Mouse (Mus musculus) cerebellum, postnatal 14 days (tissue): ENCODE results near the gene Txnrd1.

Experiments
- DNase-seq, 2 experiments: peaks; one replicate each; pipeline ENCODE4 v3.0.0; 2021; ENCODE audit warnings: mixed read lengths in 2 of 2

Txnrd1 gene

DNA sequence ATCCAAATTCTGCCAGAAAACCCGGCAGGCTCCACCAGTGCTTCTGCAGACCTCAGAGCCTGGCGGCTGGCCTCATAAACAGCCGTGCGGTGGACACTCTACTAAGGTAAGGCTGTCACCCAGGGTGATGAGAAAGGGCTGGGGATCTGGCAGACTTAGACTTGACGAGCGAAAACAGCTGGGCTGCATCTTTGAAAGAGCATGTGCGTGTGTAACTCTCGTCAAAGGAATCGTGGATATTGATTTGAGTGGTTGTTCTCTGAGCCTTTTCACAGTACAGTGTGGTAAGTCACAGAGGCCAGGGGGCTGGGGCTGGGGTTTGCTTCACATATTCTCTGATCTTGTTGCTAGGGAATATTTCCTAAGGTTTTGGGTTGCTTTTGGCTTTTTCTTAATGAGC, at the start of gene Txnrd1:
Txnrd1 (plus strand) TSS at position 26 of the 400 bp plus-strand sequence.
- no peak for DNase-seq

DNA sequence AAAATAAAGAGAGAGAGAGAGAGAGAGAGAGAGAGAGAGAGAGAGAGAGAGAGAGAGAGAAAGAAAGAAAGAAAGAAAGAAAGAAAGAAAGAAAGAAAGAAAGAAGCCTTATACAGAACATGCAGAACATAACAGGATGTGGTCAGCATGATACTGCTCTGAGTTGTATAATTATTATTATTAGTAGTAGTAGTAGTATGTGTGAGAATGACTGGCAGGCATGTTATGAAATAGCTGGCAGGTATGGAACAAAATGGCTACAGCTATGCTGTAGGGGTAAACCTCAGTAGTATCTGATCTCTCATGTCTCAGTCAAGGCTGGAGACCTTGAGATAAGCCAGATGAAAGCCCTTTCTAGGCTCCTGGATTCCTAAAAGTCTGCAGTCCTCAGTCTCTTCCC, 44.6 kb upstream of the Txnrd1 start:
- DNase-seq, result no peak

DNA sequence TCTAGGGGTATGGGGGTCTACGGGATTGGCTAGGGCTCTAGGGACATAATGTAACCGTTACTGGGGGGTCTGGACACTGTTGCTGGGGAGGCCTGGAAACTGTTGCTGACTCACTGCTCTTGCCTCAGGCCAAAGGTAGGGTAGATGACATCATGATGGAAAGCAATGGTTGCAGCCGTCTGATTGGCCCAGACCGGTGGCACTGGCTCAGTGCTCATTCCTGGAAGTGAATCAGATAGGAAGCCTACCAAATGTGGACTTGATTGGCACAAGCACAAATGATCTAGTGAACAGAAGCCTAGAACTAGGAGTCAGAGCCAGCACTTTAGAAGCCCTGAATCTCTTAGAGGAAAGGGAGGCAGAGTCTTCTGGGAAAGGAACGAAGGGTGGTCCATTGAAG, 43.2 kb upstream of the Txnrd1 start:
- no peak for DNase-seq

- DNase-seq, result no peak
These were observed 42.0 kb upstream of the Txnrd1 start for GRCm38 (mm10) chr10:82791713-82792112.

- no peak for DNase-seq
These were observed 41.4 kb upstream of the Txnrd1 start for GRCm38 (mm10) chr10:82792311-82792710.

GRCm38 (mm10) chr10:82795071-82795731, 38.5 kb upstream of the Txnrd1 start:
- peak; percentile 82 for DNase-seq

DNA sequence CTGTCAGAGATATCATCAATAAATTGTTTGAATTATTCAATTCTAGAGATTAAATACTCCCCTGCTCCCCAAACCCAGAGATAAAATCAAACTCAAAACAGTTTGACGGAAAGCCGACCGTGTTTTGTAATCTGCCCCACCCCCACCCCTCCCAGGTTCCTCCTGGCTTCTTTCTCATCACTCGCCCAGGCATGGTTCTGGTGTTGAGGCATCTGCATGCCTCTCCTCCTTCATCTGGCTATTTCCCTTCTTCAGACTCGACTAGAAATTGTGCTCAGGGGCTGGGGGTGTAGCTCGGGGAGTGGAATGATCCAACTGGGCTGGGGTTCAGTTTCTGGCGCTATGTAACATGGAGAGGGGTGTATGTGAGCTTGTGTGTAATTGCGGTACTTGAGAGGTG, 38.0 kb upstream of the Txnrd1 start:
- DNase-seq, result peak in 1 of 2 experiments; percentile 35

GRCm38 (mm10) chr10:82796471-82797118, 37.2 kb upstream of the Txnrd1 start:
- no peak for DNase-seq

DNA sequence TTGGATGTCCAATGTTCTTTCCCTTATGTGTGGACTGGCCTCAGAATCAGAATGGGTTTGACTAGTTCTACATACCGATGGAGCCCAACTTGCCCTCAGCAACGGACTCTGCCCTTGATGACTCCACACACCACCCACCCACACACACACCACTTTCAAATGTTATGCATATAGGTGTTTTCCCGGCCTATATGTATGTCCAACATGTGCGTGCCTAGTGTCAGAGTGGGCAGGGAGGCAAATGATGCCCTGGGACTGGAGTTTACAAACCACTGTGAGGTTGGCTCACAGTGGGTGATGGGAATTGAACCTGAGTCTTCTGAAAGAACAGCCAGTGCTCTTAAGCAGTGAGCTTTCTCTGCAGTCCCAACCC, 36.6 kb upstream of the Txnrd1 start:
- DNase-seq, result no peak

DNA sequence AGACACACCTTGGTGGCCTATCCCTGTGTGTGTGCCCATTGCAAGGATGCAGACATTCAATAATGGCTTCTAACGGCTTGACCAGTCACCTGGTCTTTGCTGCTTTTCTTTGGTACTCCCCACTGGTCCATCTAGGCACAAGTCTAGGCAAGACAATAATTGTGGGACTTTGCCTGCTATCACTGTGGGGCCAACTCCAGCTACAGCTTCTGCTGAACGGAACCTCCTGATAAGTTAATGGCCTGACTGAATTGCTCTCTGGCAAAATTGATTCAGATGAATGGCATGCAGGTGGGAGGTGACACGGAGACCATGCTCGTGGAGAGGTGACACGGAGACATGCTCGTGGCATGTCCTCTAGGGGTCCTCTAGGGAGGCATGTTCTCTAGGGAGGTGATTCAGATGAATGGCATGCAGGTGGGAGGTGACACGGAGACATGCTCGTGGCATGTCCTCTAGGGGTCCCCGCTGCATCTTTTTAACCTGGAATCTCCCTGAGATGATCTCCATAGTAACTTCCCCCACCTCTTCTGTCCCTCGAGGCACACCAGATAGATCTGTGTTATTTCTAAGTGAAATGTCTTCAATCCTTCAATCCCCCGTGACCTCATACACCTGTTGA, 35.3 kb upstream of the Txnrd1 start:
- DNase-seq, result no peak

DNA sequence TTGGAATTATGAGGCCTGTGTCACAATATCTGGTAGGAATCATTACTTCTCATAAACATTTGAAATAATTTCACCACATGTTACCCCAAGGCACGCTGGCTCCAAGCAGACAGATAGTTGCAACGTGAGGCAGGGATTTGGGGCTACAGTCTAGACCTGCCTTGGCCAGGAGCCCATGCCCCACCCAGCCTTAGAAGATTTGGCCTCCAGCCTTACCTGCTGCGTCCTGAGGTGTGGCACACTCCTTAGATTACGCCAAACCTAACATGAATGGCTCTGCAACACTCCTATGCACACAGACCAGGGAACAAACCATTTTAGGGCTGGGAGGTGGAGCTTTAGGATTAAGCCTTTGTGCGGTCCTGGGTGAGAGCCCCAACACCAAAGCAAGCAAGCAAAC, 33.7 kb upstream of the Txnrd1 start:
- no peak for DNase-seq

- no peak for DNase-seq
These were observed 29.4 kb upstream of the Txnrd1 start for GRCm38 (mm10) chr10:82804396-82804795.

DNA sequence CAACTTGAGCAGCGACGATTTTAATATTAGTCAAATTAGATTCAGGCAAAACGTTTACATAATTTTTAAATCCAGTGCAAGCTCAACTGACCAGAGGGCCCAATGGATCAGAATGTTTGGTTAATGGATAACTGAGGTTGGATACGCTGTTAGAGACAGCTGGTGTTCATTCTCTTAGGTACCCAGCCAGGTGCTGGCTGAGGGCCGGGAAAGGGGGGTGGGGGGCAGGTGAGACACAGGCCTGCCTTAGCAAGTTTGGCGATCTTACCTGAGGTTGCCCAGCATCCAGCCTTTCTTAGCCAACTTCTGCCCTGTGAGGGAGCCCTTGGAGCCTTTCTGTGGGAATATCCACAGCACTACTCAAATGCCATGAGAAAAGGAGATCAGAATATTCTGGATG, 28.6 kb upstream of the Txnrd1 start:
- no peak for DNase-seq

GRCm38 (mm10) chr10:82806414-82806813, 27.3 kb upstream of the Txnrd1 start:
- no peak for DNase-seq

GRCm38 (mm10) chr10:82807238-82807637, 26.5 kb upstream of the Txnrd1 start:
- DNase-seq, result peak; percentile 14 to 16

- no peak for DNase-seq
These were observed 25.6 kb upstream of the Txnrd1 start for GRCm38 (mm10) chr10:82808155-82808554.

- no peak for DNase-seq
These were observed 24.9 kb upstream of the Txnrd1 start for GRCm38 (mm10) chr10:82808891-82809290.

DNA sequence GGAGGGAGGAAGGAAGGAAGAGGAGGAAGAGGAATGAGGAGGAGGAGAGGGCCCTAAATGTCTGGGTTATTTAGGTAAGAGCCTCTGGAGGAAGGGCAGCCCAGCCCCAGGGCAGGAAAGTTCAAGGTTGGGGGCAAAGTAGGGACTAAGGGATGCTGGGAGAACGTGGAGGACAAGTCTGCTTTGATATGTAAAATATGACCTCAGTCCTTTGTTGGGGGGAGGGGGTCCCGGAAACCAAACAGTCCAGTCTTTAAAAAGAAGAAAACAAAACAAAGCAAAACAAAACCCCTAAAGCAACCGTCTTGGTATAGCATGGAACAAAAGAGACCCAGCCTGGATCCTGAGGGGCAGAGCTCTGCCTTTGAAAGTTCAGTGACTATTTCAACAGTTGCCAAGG, 24.4 kb upstream of the Txnrd1 start:
- no peak for DNase-seq

DNA sequence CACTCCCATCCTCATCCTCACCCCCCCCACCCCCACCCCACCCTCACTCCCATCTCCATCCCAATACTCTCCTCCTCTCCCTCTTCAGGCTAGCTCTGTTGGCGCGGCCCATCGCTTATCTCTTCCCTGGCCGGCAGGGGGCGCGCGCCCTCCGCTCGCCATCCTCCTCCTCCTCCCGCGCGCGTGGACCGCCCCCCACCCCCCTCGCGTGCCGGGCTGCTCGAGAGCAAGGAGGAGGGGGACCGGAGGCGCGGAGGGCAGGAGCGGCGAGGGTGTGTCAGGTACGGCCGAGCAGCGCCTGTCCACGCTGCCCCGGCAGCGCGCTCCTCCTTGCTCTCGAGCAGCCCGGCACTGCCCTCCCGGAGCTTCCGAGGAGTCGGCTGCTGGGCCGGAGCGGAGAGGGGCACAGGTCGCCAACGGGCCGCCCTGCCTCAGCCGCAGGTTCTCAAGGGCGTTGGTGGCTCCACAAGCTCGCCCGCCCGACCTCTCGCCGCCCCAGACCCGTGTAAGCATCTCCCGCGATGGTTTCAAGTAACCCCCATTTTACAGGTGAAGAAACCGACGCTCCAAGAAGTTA, 21.8 kb upstream of the Txnrd1 start:
- peak; percentile 89 to 91 for DNase-seq

DNA sequence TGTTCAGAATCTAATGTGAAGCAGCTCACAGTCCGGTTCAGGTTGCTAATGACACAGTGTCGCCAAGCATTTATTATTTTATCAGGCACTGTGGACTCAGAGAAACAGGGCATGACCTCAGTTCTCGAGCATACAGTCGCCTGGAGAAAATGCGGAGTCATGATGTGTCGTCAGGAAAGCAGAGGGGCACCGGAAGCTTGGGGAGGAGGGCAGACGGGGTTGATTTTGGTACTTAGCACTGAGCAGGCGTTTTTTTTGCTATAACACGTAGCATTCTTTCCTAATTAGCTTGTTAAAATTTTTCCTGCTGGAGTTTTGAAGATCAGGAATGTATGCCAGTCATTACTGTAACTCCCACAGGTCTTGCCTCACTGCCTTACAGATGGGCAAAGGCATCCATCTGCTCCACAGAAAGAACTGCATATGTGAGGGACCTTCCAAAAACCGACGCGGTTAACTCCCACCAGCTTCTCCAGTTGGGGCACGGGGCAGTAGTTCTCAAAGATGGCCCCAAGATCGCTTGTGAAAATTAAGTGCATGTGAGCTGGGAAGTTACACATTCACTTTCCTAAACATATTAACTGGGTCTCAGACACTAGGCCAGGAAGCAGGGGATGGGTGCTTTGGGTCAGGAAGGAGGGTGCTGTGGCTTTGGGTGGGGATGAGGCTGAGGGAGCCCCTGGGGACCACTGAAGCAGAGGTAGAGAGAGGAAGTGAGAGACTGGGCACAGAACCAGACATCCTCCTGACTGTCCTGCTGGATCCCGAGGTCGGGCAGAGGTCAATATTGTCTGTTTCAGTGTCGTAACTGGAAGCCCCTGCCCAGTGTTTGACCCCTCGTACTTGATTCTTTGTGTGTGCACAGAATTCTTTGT, 19.4 kb upstream of the Txnrd1 start:
- DNase-seq, result no peak

- no peak for DNase-seq
These were observed 17.3 kb upstream of the Txnrd1 start for GRCm38 (mm10) chr10:82816441-82816840.

- no peak for DNase-seq
These were observed 16.2 kb upstream of the Txnrd1 start for GRCm38 (mm10) chr10:82817514-82817913.

DNA sequence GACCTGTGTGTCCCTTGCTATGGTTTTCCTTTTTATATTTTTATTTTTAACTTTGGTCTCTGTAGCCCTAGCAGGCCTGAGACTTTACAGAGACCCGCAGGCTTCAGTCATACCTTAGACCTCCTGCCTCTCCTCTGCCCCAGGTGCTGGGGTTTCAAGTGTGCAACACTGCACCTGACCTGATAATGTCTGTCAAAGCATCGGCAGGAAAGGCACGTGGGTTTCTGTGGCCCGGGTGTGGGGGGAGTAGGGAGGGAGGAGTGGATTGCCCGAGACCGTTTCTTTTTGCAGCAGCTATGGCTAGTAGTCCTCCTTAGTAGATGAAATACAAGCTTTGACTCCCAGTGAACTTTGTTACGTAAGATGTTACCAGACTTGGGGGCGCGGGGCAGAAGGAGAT, 15.8 kb upstream of the Txnrd1 start:
- no peak for DNase-seq
